Mouse (Mus musculus) common myeloid progenitor, adult 5-6 weeks (primary cell): Measurements from ENCODE around the gene Ftsj3. TPM values are rescaled to one million over a fixed set of nuclear protein-coding genes. Genes with fewer than 3 reads are reported as not detected.
"Not testable (repeated sequence)": the region's sequence is repeated elsewhere in the genome, so short reads cannot be mapped to it uniquely, and the experiment has no call there.

Experiments used
- ATAC-seq: replicated peaks from 2 replicates; pipeline ENCODE4 v1.8.0; 2016; ENCODE audit warnings: low read depth, mild to moderate bottlenecking, moderate TSS enrichment, inconsistent platforms; ENCODE audit not compliant: poor library complexity, severe bottlenecking
- total RNA-seq: library from RNA; stranded (forward); fragments of 200-1000, 187-1606 nt; gene quantifications from 2 replicates; pipeline ENCODE4 v1.2.3, GENCODE M21; 2017

Gene Ftsj3
- total RNA-seq, 1 experiment from 2014 or later: 172 TPM

DNA sequence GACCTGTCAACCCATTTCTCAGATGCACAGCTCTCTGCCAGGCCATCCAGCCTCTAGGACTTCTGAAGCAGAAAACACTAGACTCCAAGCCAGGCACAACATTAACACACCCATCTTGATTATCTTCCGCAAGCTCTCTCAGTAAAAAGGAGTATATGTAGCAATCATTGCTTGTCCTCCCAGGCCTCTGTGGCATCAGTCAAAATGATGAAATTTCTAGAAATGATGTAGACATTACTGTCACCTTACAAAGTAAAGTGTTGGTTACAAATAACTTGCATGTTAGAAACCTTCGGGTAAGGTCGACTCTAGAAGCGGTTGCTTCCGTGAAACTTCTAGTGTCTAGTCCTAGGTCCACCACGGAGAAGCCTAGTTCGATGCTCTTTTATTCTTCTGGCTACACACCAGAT lies 40.4 kb downstream of the Ftsj3 start:
- ATAC-seq: no peak

DNA sequence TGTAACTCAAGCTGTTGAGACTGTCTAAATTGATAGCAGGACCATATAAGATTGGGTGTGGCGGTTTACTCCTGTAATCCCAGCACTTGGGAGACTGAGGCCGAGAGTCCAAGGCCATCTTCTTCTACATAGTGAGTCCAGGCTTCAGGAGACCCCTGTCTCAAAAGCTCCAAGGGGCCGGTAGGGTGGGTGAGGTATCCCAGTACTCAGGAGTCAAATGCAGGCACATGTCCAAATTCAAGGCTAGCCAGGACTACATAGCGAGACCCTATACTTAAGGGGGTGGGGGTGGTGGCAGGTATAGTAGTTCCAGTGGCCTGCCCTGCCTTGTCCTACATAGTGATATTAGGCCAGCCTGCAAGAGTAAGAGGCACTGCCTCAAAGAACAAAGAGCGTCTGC lies 41.0 kb downstream of the Ftsj3 start:
- no peak for ATAC-seq

DNA sequence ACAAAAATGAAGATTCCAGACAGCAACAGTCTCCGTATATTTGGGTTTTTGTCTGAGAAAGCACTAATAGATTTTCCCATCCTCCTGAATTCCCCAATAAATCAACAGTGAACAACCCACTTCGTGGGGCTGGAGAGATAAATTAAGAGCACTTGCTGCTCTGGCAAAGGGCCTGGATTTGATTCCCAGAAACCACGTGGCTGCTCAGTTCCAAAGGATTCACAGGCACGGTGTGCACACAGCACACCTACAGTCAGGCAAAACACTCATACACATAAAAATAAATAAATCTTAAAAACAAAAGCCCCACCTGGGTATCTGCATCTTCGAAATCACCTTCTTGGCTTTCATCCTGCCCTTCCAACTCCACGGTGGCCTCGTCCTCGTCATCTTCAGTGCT lies 43.1 kb downstream of the Ftsj3 start:
- no peak for ATAC-seq

DNA sequence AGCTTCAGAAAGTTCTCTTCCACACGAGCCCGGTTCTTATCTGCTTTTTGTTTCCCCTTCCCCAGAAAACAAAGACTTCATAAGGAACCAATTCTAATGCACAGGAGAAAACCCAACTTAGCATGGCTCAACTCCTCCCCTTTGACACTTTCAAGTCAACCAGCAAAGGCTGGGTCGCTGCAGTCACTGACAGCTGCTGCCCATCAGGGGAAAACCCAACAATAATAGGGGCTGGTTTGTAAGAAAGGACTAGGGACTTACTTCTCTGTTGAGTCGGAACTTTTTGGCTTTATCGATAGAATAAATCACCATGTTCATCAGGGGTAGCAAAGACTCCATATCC lies 53.8 kb downstream of the Ftsj3 start, which contains the start of gene Strada:
Strada (minus strand) TSS at position 46 of the 343 bp plus-strand sequence.
- ATAC-seq: 0 out of 2 replicates have a peak, but pooled peaks have one; percentile 13

DNA sequence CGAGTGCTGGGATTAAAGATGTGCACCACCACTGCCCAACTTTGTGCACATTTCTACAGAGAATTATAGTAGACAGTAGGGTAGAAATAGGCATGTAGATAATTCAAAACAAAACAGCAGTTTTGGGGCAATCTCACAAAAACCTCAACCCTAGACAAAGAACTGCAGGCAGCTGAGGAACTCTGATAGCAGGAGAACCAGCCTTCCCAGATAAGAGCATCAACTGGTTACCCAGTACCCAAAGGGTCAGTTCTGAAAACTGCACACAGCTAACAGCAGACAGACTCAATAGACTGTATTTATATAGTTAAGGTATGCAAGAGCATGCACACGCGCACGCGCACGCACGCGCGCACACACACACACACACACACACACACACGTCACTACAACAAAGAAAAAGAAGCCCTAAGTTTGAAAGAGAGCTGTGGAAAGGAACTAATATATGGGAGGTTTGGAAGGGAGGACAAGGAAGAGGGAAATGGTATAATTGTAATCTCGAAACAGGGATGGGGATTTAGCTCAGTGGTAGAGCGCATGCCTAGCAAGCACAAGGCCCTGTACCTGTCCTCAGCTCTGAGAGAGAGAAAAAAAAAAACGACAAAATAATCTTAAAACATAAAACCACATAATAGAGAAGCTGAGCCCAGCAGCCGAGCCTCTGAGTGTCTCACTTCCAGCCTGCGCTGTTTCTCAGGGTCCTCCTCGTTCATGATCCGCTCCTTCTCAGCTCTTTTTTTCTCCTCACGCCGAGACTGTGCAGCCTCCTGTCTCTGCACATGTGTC lies 54.3 kb downstream of the Ftsj3 start:
- ATAC-seq: peak; percentile 48

DNA sequence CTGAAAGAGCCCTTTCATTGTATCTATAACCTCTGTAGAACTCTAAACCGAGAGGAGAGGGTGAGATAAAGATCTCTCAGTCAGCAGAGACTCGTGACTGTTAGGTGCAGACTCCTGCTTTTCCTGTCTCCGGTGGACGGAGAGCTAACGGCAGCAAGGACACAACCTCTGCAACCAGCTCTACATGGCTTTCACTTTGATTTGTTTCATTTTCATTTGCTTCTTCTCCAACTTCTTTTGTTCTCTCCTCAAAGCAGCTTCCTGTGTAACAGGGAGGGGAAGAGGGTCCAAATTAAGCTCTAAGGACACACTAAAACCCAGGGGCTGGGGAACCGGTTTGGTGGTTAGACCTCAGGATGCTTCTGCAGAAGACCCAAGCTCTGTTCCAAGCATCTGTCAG lies 55.1 kb downstream of the Ftsj3 start:
- peak; percentile 15; the same call in 1 of the 2 replicates for ATAC-seq

DNA sequence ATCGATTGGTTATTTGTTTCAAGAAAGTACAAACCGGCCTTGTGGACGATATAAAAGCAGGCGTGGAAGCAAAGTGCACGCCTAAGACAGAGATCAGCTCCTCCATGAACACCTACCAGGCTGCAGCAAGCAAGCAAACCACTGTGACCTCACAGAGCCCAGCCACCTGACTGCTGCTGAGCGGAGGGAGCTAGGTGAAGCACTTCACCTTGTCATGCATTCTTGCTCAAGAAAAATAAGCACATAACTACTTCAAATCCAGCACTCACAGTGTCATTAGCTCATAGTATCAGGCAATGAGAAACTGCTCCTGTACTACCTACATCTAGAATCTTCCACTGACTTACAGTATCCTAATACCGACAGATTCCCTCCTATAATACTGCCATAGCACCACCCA lies 55.9 kb downstream of the Ftsj3 start:
- not testable (repeated sequence) for ATAC-seq

Other genes with a start within 250 kb of the Ftsj3 start
- not detected in 2 replicates for gene Kcnh6, start 248.0 kb downstream of the Ftsj3 start, total RNA-seq
- 56.2 and 68.3 TPM in 2 replicates for gene Dcaf7, start 219.2 kb downstream of the Ftsj3 start, total RNA-seq
- gene Taco1, start 190.0 kb downstream of the Ftsj3 start, total RNA-seq: 14.5 and 21.1 TPM in 2 replicates
- 14.7 and 28.0 TPM in 2 replicates for gene Map3k3, start 171.5 kb downstream of the Ftsj3 start, total RNA-seq
- gene Gm10840, start 95.2 kb downstream of the Ftsj3 start, total RNA-seq: not detected in 2 replicates
- gene Limd2, start 95.2 kb downstream of the Ftsj3 start, total RNA-seq: 22.7 and 26.6 TPM in 2 replicates
- 22.1 and 25.4 TPM in 2 replicates for gene Strada, start 53.9 kb downstream of the Ftsj3 start, total RNA-seq
- 170 and 212 TPM in 2 replicates for gene Ccdc47, start 39.7 kb downstream of the Ftsj3 start, total RNA-seq
- 86.2 and 103 TPM in 2 replicates for gene Ddx42, start 39.2 kb downstream of the Ftsj3 start, total RNA-seq
- gene Psmc5, start 75 bp upstream of the Ftsj3 start, total RNA-seq: 102 and 109 TPM in 2 replicates
- 211 and 253 TPM in 2 replicates for gene Smarcd2, start 16.9 kb upstream of the Ftsj3 start, total RNA-seq
- gene Tcam1, start 20.6 kb upstream of the Ftsj3 start, total RNA-seq: 3.1 and 3.3 TPM in 2 replicates
- gene Gh, start 45.8 kb upstream of the Ftsj3 start, total RNA-seq: not detected in 2 replicates
- 16.6 and 19.8 TPM in 2 replicates for gene Cd79b, start 58.7 kb upstream of the Ftsj3 start, total RNA-seq
- gene Scn4a, start 97.2 kb upstream of the Ftsj3 start, total RNA-seq: 0.05 TPM in 1 of 2 replicates, not detected in the other
- gene Prr29, start 109.4 kb upstream of the Ftsj3 start, total RNA-seq: not detected in 2 replicates
- 54.6 and 70.8 TPM in 2 replicates for gene Icam2, start 132.0 kb upstream of the Ftsj3 start, total RNA-seq
- 21.1 and 32.6 TPM in 2 replicates for gene Ern1, start 231.8 kb upstream of the Ftsj3 start, total RNA-seq